Mouse (Mus musculus) thymus, postnatal 0 days (tissue): ENCODE data around the gene Pafah2. TPM values are rescaled to one million over a fixed set of nuclear protein-coding genes. Genes with fewer than 3 reads are reported as not detected.
A peak's percentile ranks its signal among the peaks of the same experiment; 100 is the strongest.

Experiments used
- DNase-seq: peaks from one replicate; pipeline ENCODE4 v3.0.0-alpha.2; 2015; ENCODE audit warnings: low spot score
- polyA plus RNA-seq: library from polyadenylated mRNA; unstranded; fragments of >200 nt; fragmentation: Nextera tagmentation; extraction: Ambion mirVana; gene quantifications from 2 replicates; pipeline ENCODE4 v1.2.1, GENCODE M21; 2015

Gene Pafah2
- polyA plus RNA-seq = 4.6 and 5.3 TPM in 2 replicates

DNA sequence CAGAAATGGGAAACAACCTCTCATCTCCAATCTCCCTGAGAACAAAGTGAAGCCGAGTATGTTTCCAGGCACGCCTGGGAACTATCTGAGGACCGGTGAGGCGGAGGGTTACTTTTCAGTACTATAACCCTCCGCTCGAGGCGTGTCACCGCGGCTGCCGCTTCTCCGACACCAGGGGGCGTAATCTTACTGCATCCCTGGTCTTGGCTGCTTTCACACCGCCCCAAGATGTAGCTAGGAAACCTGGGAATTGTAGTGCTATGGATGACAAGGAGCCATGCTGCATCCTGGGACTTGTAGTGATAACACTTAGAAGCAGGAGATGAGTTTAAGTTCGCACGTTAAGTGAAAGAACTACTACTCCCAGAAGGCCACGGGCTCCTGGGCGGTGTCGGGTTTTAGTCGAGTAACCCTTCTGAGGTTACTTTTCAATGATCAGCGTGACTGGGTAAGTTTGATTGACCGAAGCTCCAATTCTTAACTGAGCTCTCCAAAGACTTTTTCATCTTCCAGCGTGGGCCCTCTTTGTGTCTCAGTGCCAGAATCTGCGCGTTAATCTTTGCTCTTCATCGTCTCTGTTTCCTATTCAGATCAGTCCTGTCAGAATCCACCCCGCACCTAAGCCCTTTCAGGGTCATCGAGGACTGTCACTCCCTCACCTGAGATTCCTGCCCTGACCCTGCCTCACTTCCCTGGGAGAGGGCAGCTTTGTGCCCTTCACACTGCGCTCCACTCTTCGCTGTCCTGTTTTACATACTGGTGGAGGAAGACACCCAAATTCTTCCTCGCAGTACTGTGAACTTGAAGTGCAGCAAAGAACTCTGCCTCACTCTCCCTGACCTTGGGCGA lies at the start of gene Pafah2:
Gene Pafah2, plus strand, starts transcription at position 344 of the 849 bp plus-strand sequence.
- DNase-seq = peak; percentile 98

DNA sequence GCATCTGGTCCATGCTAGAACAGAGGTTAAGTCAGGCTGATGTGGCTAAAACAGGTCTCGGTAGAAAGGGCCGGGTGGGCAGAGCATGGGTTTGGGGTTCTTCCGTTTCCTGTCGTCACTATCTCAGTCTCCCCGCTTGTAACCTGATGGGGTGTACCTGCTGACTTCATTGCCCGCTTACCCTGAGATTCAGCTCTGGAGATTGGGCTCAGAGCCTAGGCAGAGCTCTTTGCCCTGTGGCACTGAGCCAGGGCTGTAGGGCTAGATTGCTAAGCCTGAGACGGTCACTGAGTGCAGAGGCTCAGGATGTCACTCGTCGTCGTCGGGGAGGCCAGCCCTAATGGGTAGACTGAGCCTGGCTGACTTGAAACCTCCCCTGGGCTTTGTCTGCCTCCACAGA lies 48.0 kb upstream of the Pafah2 start:
- DNase-seq = no peak

DNA sequence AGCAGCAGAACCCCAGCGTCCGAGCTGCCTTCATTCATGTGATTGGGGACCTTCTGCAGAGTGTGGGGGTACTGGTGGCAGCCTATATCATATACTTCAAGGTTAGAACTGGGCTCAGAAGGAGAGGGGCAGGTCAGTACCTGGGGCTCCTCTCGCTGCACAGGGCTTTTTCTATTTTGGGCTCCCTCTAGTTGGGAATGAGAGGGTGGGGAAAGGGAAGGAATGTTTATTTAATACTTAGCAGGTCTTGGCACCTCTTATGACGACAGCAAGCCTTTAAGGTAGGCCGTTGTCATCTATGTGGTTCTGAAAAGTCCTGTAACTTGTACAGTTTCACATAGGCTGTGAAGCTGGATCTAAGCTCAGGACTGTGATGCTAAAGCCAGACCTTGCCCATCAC lies 47.6 kb upstream of the Pafah2 start:
- DNase-seq = no peak

DNA sequence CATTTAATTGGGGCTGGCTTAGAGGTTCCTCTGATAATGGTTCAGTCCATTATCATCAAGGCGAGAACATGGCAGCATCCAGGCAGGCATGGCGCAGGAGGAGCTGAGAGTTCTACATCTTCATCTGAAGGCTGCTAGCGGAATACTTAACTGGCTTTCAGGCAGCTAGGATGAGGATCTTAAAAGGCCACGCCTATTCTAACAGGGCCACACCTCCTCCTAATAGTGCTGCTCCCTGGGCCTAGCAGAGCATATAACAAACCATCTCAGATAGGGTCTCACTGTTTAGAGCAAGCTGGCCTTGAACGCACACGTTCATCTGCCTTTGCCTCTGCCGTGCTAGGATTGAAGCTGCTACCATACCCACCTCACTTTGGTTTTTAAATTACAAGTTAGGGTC lies 46.3 kb upstream of the Pafah2 start:
- DNase-seq = no peak

DNA sequence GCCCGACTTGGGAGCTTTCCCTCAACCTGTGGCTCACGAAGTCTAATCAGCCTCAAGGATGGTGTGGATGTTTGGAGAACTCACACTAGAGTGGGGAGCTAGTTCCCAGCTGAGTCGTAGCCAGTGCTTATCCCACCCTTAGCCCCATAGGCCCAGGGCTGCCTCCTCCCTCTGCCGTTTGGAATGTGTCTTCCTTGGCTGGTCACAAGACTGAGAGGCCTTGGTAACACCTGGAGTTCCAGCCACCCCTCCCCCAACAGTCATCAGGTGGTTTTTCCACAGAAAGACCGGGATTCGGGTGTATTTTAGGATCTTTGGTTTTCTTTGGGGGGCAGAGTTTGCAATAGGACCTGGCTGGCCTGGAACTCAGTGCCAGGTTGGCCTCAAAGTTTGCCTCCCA lies 45.5 kb upstream of the Pafah2 start:
- DNase-seq = no peak

DNA sequence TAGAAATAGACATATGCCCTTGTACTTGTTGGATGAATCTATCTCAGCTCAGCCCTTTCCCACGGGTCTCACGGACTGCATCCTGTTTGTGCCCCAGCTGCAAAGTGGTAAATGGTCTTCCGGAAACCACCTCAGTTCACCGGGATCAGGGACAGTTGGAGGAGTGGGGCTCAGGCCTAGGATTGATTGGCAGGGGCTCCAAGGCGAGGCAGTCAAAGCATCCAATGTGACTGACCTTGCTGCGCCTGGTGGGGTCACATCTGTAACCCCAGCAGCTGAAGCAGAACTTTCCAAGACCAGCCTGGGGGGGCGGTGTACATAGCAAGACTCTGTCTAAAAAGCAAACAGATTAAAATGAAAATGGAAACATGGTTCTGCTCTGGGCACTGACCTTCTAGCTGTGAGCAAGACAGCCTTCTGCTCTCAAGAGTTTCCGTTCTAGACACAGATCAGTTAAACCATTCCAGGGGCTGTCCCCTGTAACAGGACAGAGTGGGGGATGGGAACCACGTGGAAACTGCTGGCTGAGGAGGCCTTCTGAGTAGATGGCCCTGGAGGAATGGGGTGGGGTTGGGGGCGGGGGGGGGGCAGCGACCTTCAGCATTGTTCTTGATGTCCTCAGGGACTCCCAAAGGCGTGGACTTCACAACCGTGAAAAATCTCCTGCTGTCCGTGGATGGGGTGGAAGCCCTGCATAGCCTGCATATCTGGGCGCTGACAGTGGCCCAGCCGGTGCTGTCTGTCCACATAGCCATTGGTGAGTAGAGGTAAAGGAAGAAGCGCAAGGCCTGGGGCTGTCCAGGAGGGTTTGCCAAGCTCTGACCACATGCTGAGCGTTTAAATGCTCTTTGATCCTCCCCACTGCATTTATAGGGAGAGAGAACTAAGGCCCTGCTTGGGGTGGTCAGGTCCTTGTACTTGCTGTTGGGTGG lies 44.5 kb upstream of the Pafah2 start:
- DNase-seq = no peak

DNA sequence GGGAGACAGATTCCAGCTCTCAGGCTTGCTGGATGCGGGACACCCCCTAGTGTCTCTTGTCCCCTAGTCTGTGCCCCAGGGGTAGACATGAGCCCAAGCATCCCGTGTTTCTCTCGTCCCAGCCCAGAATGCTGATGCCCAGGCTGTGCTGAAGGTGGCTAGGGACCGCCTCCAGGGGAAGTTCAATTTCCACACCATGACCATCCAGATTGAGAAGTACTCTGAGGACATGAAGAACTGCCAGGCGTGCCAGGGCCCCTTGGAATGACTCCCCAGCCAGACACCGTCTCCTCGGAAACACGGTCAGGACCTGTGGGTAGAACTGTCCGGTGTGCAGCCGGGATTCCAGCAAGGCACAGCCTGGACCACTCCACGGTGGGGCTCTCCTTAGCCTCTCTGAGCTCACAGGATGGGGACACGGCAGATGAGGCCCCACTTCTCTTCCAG lies 43.8 kb upstream of the Pafah2 start:
- DNase-seq = no peak

DNA sequence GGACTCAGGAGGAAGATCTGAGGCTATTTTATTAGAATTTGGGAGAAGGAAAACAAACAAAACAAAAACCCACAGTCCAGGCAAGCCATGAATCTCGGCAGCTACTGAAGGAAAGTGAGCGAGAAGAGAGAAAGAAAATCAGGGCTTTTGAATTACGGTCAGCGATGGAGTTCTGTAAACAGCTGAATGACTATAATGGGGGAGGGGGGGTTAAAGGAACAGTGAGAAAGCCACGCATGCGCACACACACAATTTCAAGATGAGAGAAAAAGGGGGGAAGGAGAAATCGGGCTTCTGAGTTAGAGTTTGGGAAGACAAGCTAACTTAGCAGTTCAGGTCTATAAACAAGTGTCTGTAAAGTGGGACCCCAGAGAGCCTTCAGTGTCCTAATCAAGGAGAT lies 43.2 kb upstream of the Pafah2 start:
- DNase-seq = no peak

DNA sequence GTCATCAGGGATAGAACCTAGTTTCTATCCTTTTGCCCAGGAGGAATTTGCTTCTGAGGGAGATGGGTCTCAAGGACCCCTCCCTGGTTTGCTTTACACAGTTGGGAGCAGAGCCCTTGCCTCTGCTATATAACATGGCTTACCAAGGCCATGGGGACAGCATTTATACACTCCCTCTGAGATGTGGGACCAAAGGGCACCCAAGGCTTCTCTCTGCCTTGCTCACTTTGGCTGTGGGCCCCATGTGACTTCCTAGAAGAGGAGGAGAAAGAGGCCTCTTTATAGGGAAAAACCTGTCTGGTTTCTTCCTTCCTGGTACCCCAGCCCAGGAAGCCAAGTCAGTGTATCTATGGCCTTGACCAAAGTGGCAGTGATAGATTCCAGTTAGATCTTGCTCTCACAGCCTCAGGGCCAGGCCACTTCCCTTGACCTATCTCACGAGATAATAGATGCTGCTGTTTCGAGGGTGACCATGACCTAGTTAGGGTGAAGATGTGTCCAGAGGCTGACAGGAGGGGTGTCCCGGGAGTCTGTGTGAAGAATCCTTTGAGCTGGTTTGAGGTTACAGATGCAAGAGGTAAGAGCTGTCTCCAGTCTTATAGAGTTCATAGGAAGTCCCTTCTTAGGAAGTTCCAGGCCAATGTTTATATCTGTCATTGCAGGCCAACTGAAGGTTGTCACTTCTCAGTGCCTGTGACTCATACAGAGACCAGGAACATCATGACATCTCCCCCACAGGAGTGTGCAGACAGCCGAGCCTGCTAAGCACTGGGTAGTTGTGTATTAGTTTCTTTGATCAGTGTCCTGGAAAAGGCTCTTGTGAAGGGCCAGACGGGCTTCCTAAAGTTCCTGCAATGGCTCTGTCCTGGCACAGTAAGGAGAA lies 42.4 kb upstream of the Pafah2 start:
- no peak for DNase-seq

DNA sequence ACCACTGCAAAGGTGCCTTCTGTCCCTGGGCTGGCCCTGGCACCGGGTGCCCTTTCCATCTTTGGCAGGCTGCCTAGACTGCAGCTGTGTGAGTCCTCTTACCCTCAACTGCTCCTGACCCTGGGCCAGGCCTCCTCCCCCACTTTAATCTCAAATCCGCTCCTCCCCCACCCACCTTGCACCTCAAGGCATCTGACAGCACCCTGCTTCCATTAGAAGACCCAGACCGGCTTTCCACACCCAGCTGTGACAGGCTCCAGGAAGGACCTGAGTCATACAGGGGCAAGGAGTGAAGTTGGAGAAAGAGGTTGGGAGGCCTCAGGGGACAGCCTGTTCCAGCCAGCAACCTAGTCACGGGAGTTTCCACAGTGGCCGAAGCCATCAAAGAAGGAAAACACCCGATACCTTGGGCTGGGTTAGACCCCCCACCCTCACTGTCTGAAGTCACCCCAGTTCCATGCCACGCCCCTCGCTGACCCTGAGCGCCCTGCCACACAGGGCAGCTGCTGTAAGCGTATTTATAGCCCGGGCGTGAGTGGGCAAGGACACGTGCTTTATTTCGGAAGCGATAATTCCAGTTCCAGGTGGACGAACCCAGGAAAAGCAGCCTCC lies 40.2 kb upstream of the Pafah2 start:
- no peak for DNase-seq

DNA sequence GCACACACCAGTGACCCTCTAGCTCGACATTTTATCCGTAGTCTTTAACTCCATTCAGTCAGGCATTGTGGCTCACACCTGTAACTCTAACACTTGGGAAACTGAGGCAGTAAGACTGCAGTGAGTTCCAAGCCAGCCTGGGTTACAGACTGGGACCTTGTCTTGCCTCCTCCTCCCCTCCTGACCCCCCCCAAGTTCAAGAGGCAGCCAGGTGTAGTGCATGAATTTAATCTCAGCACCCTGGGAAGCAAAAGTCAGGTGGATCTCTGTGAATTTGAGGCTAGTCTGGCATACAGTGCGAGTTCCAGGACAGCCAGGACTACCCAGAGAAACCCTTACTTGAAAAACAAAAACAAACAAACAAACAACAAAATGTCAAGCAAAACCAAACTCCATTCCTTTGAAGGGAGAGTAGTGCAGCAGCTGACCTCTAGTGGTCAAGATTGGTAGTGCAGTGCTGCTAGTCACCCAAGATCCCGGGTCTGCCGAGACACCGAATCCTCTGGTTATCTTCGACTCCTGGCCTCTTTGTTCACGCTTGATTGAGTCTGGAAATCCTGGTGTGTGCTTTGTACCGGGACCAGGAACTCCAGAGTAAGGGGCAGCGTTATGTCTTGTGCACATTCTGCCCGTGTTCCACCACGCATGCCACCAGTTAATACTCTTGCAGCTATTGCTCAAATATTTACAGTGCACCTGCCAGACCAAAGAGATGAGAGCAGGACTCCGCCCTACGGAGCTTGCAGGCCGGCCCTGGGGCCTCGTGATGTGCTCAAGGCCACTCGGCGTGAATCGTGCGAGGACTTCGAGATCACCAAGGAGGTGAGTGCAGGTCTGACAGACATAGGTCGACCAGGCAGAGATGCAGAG lies 39.3 kb upstream of the Pafah2 start:
- DNase-seq = peak; percentile 75

DNA sequence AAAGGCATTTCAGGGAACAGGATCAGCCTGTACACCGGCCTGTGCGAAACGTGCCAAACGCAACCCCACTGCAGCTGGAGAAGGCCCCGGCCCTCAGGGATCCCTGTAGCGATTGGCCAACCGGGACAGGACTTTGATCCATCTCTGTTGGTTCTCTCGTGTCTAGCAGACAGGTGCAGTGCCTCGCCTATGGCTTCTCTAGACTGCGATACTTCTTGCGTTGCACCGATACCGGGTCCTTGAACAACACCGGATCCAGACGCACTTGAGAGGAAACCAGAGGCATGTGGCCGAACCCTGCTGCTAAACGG lies 38.7 kb upstream of the Pafah2 start:
- DNase-seq = no peak

DNA sequence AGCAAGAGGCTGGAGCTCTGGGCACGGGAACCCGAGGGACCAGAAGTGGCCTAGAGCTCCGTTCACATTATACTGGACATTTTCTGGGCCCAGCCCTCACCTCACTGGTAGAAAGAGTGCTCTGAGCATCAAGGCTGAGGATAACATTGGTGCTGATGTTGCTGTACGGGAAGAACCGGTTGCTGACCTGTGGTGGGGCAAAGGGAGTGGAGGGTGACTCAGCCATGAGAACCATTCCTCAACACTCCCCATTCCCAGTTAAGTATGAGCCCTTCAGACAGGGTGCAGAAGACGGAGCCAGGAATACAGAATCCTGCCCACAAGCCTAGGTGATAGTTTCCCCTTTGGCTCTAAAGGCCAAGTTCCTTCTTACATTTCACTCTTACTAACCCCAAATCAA lies 36.5 kb upstream of the Pafah2 start:
- DNase-seq = no peak

DNA sequence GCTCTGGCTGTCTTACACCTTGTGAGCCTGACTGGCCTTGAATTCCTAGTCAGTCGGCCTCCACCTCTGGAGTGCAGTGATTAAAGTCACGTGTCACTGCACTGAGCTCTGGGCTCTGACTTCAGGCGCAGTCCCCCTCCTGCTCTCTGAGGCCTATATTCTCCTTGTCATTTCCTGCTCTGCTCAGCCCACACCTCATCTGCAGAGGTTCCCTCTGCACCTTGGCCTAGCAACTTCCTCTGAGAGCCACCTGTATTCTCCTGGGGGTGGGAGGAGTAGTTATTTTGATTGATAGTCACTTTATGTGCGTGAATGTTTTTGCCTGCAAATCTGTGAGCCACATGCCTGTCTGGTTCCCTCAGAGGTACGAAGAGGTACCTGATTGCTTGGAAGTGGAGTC lies 34.9 kb upstream of the Pafah2 start:
- peak; percentile 55 for DNase-seq

DNA sequence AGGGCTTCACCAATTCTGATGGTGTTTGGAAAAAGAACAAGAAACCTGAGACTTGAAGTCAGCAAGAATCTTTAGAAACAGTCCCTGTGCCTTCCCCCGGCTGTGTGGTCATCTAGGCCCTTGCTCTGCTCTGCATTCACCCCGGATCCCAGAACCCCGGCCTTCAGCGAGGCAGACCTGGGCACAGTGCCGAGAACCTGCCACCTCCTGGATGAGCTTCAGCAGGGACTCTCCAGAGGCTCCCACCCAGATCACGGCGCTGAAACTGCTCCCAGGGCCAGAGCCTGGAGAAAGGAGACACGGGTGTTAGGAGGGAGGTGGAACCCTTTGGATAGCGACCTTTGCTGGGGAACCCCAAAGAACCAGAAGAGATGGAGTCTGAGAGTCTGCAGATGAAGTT lies 34.0 kb upstream of the Pafah2 start:
- DNase-seq = no peak

DNA sequence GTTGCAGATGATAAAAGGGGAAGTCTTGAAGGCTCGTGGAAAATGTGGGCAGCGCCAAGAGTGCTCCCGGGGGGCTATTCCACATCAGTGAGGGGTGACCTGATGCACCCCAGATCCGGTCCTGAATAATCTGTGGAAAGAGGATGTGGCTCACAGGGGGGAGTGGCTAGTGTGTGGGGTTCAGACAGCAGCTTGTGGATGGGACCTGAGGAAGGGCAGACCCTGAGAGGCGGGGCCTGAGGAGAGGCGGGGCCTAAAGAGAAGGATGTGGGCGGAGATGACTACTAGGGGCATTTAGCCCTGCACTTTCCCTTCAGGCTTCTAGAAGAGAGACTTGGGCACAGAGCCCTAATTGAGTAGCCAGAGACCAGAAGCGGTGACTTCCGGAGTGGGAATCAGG lies 33.5 kb upstream of the Pafah2 start:
- DNase-seq = peak; percentile 84

DNA sequence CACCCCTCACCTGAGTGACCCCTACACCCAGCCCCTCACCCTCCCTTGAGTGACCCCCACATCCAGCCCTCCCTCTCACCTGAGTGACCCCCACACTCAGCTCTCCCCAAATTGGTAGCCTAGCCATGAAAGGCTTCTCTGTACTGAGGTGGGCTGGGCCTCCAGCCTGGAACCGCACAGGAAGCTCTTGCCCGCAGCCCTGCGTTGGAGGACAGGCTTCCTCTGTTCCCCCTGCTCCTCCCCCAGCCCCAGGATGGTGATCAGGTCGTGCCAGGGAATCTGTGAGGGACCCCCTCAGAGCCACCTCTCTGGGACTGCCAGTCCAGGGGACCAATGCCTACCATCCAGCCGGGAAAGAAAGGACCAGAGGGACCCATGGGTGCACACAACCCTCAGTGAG lies 30.8 kb upstream of the Pafah2 start:
- no peak for DNase-seq

DNA sequence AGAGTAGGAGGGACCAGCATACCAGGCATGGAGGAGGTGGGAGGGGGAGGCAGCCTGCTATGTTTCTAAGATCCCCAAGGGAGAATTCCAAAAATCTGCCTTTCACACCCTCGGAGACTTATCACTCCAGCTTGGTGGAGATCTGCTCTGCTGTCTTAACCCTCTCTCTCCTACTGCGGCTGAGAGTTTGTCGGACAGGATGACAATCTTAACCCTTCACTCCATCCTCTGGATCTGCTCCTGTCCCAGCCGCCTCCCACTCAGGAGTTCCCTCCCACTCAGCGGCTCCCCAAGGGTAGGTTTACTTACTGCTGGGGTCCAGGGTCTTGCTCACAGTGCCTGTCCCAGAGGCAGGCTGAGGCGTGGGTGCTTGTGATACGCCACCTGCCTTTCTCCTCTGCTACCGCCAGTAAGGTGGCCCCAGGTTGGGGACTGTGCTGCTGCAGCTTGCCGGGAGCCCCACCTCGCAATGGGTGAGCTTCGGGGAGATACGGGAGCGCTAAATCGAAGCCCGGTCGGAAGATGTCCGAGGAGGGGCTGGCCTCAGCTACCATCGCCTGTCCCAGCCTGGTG lies 25.4 kb upstream of the Pafah2 start:
- no peak for DNase-seq

DNA sequence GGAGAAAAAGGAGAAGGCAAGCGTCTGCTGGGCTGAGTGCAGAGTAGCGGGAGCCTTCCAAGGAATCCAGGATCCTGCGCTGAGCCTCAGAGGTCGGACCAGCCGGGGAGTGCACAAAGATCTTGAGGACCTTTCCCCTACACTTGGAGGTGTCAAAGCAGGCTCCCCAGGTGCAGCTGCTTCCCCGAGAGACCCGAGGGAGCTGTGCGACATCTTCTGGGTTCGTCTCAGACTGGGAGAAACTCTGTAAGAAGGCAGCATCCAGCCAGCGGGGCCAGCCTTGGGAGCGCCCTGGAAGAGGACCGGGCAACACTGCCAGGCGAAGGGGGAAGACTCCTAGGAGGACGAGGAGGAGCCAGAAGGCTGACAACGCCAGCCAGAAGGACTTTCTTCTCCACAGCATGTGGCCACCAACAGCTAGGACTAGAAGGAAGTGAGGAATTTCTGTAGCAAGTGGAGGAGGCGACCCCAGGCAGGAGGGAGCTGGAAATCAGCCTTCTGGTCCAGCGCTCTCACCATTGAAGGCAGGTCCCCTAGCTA lies 24.7 kb upstream of the Pafah2 start:
- DNase-seq = no peak
